Mouse (Mus musculus) heart, embryonic 11.5 days (tissue): ENCODE measurements around the gene Mical3. TPM values are rescaled to one million over a fixed set of nuclear protein-coding genes. Genes with fewer than 3 reads are reported as not detected.

Source experiments
- ATAC-seq: fragments of 200-750 bp; cut with Nextera tagmentation; replicated peaks from 2 replicates; pipeline ENCODE4 v1.8.0; 2017; ENCODE audit warnings: moderate library complexity; ENCODE audit not compliant: insufficient number of reproducible peaks, low FRiP score, low TSS enrichment
- H3K27ac ChIP-seq: fragments of 300-500 bp; sonication (generic); 2 replicates; pipeline ENCODE4 v1.5.1; 2014; ENCODE audit warnings: mild to moderate bottlenecking, low read depth, low read length
- H3K27me3 ChIP-seq: fragments of 300-500 bp; sonication (generic); 2 replicates; pipeline ENCODE4 v1.6.1; 2014; ENCODE audit warnings: mild to moderate bottlenecking, low read length, mixed read lengths; ENCODE audit not compliant: control insufficient read depth, insufficient read depth
- H3K36me3 ChIP-seq: fragments of 300-500 bp; sonication (generic); 2 replicates; pipeline ENCODE4 v1.6.1; 2014; ENCODE audit warnings: mild to moderate bottlenecking, low read length, moderate library complexity, mixed read lengths; ENCODE audit not compliant: control insufficient read depth, insufficient read depth
- H3K4me1 ChIP-seq: fragments of 300-500 bp; sonication (generic); 2 replicates; pipeline ENCODE4 v1.6.1; 2014; ENCODE audit warnings: low read length; ENCODE audit not compliant: control insufficient read depth, insufficient read depth
- H3K4me2 ChIP-seq: fragments of 300-500 bp; sonication (generic); 2 replicates; pipeline ENCODE4 v1.6.1; 2014; ENCODE audit warnings: mild to moderate bottlenecking, moderate library complexity
- H3K4me3 ChIP-seq: fragments of 300-500 bp; sonication (generic); 2 replicates; pipeline ENCODE4 v1.5.1; 2014; ENCODE audit warnings: low read depth, low read length
- H3K9ac ChIP-seq: fragments of 300-500 bp; sonication (generic); 2 replicates; pipeline ENCODE4 v1.6.1; 2014; ENCODE audit warnings: mild to moderate bottlenecking, low read depth, low read length, moderate library complexity
- H3K9me3 ChIP-seq: fragments of 300-500 bp; sonication (generic); replicated peaks from 2 replicates; pipeline ENCODE4 v1.6.1; 2016; ENCODE audit warnings: low read length; ENCODE audit not compliant: control insufficient read depth
- WGBS: fragments of 180-500 bp; shearing (Covaris S2); extraction: QIAGEN DNeasy Blood & Tissue Kit; methylation state at CpG from one replicate; pipeline ENCODE4 v1.1.7; 2014; ENCODE audit not compliant: insufficient replicate concordance; 5-methylcytosine and 5-hydroxymethylcytosine counted together
- polyA plus RNA-seq: library from polyadenylated mRNA; unstranded; fragments of >200 nt; fragmentation: Nextera tagmentation; extraction: Ambion mirVana; gene quantifications from 2 replicates; pipeline ENCODE4 v1.2.1, GENCODE M21; 2014

Gene Mical3
- polyA plus RNA-seq = 32.3 and 53.2 TPM in 2 replicates

DNA sequence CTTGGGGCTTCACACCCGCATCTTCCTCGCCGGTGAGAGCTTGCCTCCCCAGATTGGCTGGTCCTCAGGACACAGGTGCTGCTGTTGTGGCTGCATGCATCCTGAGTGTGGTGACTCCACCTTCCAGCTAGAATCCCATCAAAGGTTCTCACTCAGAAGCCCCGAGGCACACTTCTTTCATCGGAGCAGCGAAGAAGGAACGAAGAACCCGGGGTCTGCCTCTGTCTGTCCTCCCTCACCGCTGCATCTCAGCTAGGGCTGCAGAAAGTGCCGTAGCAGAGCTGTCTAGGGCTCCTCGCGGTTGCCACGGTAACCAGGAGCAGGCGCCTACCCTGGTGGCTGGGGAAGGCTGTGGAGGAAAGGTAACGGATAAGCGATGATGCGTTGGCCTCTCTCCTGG lies at the start of gene Mical3:
Gene Mical3, minus strand, starts transcription at position 227 of the 400 bp plus-strand sequence.
- no peak within 1 kb of the TSS for H3K27ac ChIP-seq

DNA sequence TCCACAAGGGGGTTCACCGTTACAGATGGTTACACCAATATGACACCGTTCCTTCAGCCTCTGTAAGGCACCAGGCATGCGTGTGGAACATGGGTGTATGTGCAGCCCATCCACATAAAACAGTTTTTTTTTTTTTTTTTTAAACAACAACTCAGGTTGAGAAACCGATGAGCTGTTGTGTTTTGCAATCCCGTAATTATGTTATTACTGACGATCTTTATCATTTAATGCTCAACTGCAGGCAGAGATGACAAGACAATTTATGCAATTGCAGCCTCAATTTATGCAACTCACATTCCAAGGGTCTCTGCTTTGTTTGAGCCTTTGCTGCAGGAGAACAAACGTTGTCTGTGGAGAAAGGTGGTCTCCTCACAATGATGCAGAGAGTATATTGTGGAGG lies 49.0 kb upstream of the Mical3 start:
- Histone ChIP-seq H3K4me1 (peaks cover 13% of the 10 kb centered on the region), H3K27ac (no peak overlapping the region), H3K4me3 (no peak overlapping the region), H3K9me3 (no peaks in the 10 kb centered on the region), H3K27me3 (no peaks in the 10 kb centered on the region; the same call in 1 of the 2 replicates), H3K36me3 (no peaks in the 10 kb centered on the region), H3K4me2 (no peak overlapping the region), H3K9ac (no peak overlapping the region)
- no peak for ATAC-seq
- WGBS = 64% methylated on average over 7 of the region's 7 CpGs

More for the DNA sequence above, at the start of gene Mical3:
- peak within 1 kb of the TSS; percentile 64 for H3K9ac ChIP-seq
- H3K27me3 ChIP-seq = peaks cover 14% of the 10 kb centered on the region; the same call in 1 of the 2 replicates
- H3K36me3 ChIP-seq = no peaks in the 10 kb centered on the region
- no peaks in the 10 kb centered on the region for H3K9me3 ChIP-seq
- 1% methylated on average over 17 of the region's 17 CpGs for WGBS
- H3K4me2 ChIP-seq = peak within 1 kb of the TSS; percentile 82
- H3K4me3 ChIP-seq = peak within 1 kb of the TSS; percentile 42
- H3K4me1 ChIP-seq = peaks cover 19% of the 10 kb centered on the region
- no peak for ATAC-seq

DNA sequence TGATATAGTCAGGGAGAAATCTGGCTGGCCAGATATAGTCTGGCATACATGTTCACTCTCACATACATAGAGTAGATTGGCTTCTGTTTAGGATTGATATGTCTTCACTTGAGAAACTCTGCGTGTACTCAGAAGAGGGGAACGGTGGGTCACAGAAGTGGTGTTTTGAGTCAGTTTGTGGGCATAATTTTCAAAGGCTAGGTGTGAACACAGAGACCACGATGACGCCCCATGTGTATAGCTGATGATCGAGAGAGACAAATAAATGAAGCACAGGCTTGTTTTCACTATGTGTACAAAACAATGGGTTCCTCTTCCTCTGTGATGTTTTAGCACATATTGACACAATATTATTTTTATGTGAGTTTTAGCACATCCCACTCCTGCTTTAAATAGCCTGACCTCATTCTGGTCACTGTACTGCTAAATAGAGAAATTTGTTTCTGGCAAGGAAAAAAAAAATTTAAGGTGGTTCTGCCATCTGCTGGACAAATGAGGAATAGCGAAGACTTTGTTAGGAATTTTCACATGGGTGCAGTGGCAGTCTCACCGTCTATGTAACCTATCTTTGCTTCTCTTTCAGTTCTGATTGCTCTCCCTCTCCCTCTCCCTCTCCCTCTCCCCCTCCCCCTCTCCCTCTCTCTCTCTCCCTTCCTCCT lies 48.0 kb upstream of the Mical3 start:
- H3K4me2 ChIP-seq = no peak overlapping the region
- no peak overlapping the region for H3K27ac ChIP-seq
- no peak for ATAC-seq
- no peak overlapping the region for H3K9ac ChIP-seq
- no peak overlapping the region for H3K4me3 ChIP-seq
- peaks cover 8% of the 10 kb centered on the region for H3K4me1 ChIP-seq
- no peaks in the 10 kb centered on the region for H3K36me3 ChIP-seq
- H3K27me3 ChIP-seq = no peaks in the 10 kb centered on the region; the same call in 1 of the 2 replicates
- 55% methylated on average over 7 of the region's 7 CpGs for WGBS
- no peaks in the 10 kb centered on the region for H3K9me3 ChIP-seq

DNA sequence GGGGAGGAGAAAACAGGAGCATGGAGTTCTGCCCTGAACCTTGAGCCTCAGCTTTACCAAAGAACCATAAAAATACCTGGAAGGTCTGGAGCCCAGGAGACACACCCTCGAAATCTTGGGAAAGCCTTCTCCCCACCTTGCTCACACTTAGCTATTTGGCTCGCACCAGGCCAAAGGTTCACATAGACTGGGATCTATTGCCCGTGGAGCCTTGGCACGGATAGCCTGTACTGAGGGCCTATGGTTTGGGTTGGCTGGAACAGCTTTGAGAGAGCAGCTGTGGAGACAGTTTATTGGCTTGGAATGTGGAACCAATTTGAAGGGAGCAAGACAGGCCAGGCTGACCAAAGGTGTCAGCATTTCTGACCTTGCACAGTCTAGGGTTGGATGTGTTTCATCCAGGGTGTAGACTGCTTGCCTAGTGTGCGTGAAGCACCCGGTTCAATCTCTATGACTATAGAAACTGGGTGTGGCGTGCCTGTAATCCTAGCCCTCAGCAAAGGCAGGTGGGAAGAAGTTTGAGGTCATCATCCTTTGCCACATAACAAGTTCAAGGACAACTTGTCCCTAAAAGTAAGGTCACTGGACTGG lies 46.4 kb upstream of the Mical3 start:
- H3K27ac ChIP-seq = no peak overlapping the region
- no peaks in the 10 kb centered on the region for H3K36me3 ChIP-seq
- no peak overlapping the region for H3K9ac ChIP-seq
- H3K4me2 ChIP-seq = no peak overlapping the region
- H3K4me3 ChIP-seq = no peak overlapping the region
- peaks cover 15% of the 10 kb centered on the region for H3K4me1 ChIP-seq
- no peaks in the 10 kb centered on the region; the same call in 1 of the 2 replicates for H3K27me3 ChIP-seq
- ATAC-seq = no peak
- WGBS = 83% methylated on average over 7 of the region's 7 CpGs
- H3K9me3 ChIP-seq = no peaks in the 10 kb centered on the region

GRCm38 (mm10) chr6:121176731-121177098 lies 45.9 kb upstream of the Mical3 start:
- H3K27me3 ChIP-seq = no peaks in the 10 kb centered on the region; the same call in 1 of the 2 replicates
- H3K4me1 ChIP-seq = peaks cover 15% of the 10 kb centered on the region
- no peak for ATAC-seq
- H3K9me3 ChIP-seq = no peaks in the 10 kb centered on the region
- no peak overlapping the region for H3K9ac ChIP-seq
- no peak overlapping the region for H3K4me3 ChIP-seq
- 59% methylated on average over 4 of the region's 4 CpGs for WGBS
- no peak overlapping the region for H3K4me2 ChIP-seq
- H3K27ac ChIP-seq = no peak overlapping the region
- no peaks in the 10 kb centered on the region for H3K36me3 ChIP-seq

- H3K4me2 ChIP-seq = 0 out of 2 replicates have a peak overlapping the region, but pooled peaks have one; percentile 19
- H3K27ac ChIP-seq = no peak overlapping the region
- H3K36me3 ChIP-seq = no peaks in the 10 kb centered on the region
- peak overlapping the region; percentile 34; the same call in 1 of the 2 replicates for H3K9ac ChIP-seq
- H3K27me3 ChIP-seq = no peaks in the 10 kb centered on the region; the same call in 1 of the 2 replicates
- no peaks in the 10 kb centered on the region for H3K9me3 ChIP-seq
- H3K4me3 ChIP-seq = no peak overlapping the region
- H3K4me1 ChIP-seq = peaks cover 15% of the 10 kb centered on the region
- whole genome bisulfite sequencing = 47% methylated on average over 14 of the region's 14 CpGs
- no peak for ATAC-seq
Measured at GRCm38 (mm10) chr6:121176011-121176730, 45.4 kb upstream of the Mical3 start.

- 90% methylated on average over 6 of the region's 6 CpGs for WGBS
- Histone ChIP-seq H3K4me2 (no peak overlapping the region), H3K27me3 (no peaks in the 10 kb centered on the region; the same call in 1 of the 2 replicates), H3K4me1 (peaks cover 15% of the 10 kb centered on the region), H3K9me3 (no peaks in the 10 kb centered on the region), H3K4me3 (no peak overlapping the region), H3K36me3 (no peaks in the 10 kb centered on the region), H3K9ac (no peak overlapping the region), H3K27ac (no peak overlapping the region)
- ATAC-seq = no peak
Measured at GRCm38 (mm10) chr6:121174761-121175160, 44.0 kb upstream of the Mical3 start.

- Histone ChIP-seq H3K36me3 (no peaks in the 10 kb centered on the region), H3K9ac (peak overlapping the region; percentile 64), H3K4me3 (no peak overlapping the region), H3K27ac (peak overlapping the region; percentile 89), H3K9me3 (no peaks in the 10 kb centered on the region), H3K27me3 (no peaks in the 10 kb centered on the region), H3K4me2 (peak overlapping the region; percentile 47), H3K4me1 (peaks cover 14% of the 10 kb centered on the region)
- peak; percentile 44; the same call in 1 of the 2 replicates for ATAC-seq
- 24% methylated on average over 5 of the region's 5 CpGs for WGBS
Measured at GRCm38 (mm10) chr6:121173471-121173870, 42.7 kb upstream of the Mical3 start.
